Mouse (Mus musculus) intestine, embryonic 14.5 days (tissue): Measurements from ENCODE around the gene Zc3h6. TPM values are rescaled to one million over a fixed set of nuclear protein-coding genes. Genes with fewer than 3 reads are reported as not detected.

Experiments
- ATAC-seq: fragments of 200-750 bp; cut with Nextera tagmentation; replicated peaks from 2 replicates; pipeline ENCODE4 v1.8.0; 2017; ENCODE audit warnings: low read depth, moderate number of reproducible peaks, moderate TSS enrichment, moderate library complexity; ENCODE audit not compliant: low FRiP score, low TSS enrichment
- DNase-seq: peaks from one replicate; pipeline ENCODE4 v3.0.0-alpha.2; 2018; ENCODE audit warnings: low spot score
- H3K27ac ChIP-seq: fragments of 300-500 bp; sonication (generic); 2 replicates; pipeline ENCODE4 v1.5.1; 2014; ENCODE audit warnings: low read depth, mild to moderate bottlenecking, control low read depth
- H3K27me3 ChIP-seq: fragments of 300-500 bp; sonication (generic); replicated peaks from 2 replicates; pipeline ENCODE4 v1.6.1; 2014; ENCODE audit warnings: low read length, control low read depth; ENCODE audit not compliant: control insufficient read depth, insufficient read depth
- H3K36me3 ChIP-seq: fragments of 300-500 bp; sonication (generic); 2 replicates; pipeline ENCODE4 v1.6.1; 2014; ENCODE audit warnings: low read length, control low read depth; ENCODE audit not compliant: control insufficient read depth, insufficient read depth
- H3K4me1 ChIP-seq: fragments of 300-500 bp; sonication (generic); replicated peaks from 2 replicates; pipeline ENCODE4 v1.6.1; 2014; ENCODE audit warnings: low read length, control low read depth, mixed read lengths; ENCODE audit not compliant: control insufficient read depth, insufficient read depth
- H3K4me2 ChIP-seq: fragments of 300-500 bp; sonication (generic); 2 replicates; pipeline ENCODE4 v1.6.1; 2014; ENCODE audit warnings: low read length
- H3K4me3 ChIP-seq: fragments of 300-500 bp; sonication (generic); 2 replicates; pipeline ENCODE4 v1.5.1; 2014; ENCODE audit warnings: low read depth, low read length, control low read depth, mixed read lengths
- H3K9ac ChIP-seq: fragments of 300-500 bp; sonication (generic); 2 replicates; pipeline ENCODE4 v1.6.1; 2014; ENCODE audit warnings: mild to moderate bottlenecking, low read length
- H3K9me3 ChIP-seq: fragments of 300-500 bp; sonication (generic); 2 replicates; pipeline ENCODE4 v1.6.1; 2016; ENCODE audit warnings: low read length, control low read depth; ENCODE audit not compliant: control insufficient read depth
- WGBS: fragments of 180-500 bp; shearing (Covaris S2); extraction: QIAGEN DNeasy Blood & Tissue Kit; methylation state at CpG from one replicate; pipeline ENCODE4 v1.1.7; 2014; 5-methylcytosine and 5-hydroxymethylcytosine counted together
- microRNA-seq: library from miRNA; unstranded; fragments of <30 nt; microRNA quantifications from one replicate; pipeline ENCODE4, GENCODE M21; 2016
- polyA plus RNA-seq: library from polyadenylated mRNA; unstranded; fragments of >200 nt; fragmentation: Nextera tagmentation; extraction: Ambion mirVana; gene quantifications from 2 replicates; pipeline ENCODE4 v1.2.1, GENCODE M21; 2014

Gene Zc3h6
- polyA plus RNA-seq, 1 experiment from 2014 or later, result 1.7 TPM

DNA sequence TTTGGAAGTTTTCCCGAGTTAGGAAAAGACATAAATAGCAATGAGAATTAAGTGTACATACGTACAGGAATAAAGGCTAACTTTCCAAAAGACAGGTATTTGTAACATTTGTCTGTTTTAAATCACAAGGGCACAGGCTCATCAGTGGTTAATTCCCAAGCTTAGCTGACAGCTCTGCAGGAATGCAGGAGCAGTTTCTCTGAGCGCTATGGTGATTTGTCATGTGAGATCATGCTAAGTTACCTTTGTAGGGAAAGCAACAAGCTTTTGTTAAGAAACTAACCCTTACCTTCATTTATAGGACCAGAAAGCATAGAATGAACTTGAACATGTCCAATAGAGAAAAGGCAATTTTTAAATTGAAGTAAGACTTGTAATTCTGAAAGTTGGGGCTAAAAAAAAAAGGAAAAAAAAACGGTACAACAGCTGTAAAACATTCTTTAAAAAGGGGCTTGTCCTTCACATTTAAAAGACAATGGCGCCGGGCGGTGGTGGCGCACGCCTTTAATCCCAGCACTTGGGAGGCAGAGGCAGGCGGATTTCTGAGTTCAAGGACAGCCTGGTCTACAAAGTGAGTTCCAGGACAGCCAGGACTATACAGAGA lies 94.4 kb downstream of the Zc3h6 start:
- Histone ChIP-seq H3K9me3 (peaks cover 6% of the 10 kb centered on the region), H3K4me1 (no peaks in the 10 kb centered on the region; the same call in 1 of the 2 replicates), H3K9ac (no peak overlapping the region), H3K36me3 (no peaks in the 10 kb centered on the region), H3K27ac (no peak overlapping the region), H3K4me3 (no peak overlapping the region), H3K27me3 (no peaks in the 10 kb centered on the region), H3K4me2 (no peak overlapping the region)
- no peak for ATAC-seq
- DNase-seq, result no peak
- WGBS, result 61% methylated on average over 10 of the region's 10 CpGs

DNA sequence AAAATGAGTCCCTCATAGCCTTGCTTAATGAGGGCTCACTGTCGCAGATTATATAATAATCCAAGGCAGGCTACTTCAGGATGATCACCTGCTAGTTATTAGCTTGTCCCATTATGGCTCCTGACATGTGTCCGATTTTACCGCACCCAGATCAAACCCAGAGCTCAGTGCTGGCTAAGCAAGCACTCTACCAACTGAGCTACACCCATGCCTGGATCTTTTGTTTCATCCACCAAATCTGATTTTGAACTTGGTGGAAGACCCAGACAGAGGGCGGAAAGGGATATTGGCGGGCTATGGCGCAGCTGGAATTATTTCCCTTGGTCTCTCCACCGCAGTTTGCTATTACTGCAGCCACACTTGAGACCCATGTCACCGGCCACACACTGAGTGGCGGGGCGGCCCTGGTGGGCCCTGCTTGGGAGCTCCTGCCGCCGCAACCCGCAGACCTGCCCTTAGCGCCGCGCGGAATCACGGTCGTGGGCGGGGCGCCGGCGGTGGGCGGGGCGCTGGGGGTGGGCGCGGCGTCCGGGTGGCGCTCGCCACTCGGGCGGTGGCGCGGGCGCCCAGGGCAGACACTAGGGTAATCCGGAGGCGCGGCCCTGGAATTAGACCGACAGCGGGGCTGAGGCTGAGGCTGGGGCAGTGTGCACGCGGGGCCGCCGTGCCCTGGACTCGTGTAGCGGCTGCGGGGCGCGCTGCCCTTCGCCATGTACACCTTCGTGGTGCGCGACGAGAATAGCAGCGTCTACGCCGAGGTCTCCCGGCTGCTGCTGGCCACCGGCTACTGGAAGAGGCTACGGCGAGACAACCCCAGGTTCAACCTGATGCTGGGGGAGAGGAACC lies 98.5 kb downstream of the Zc3h6 start, which contains the start of gene Ttl:
TSS of gene Ttl (plus strand) at position 506 of the 846 bp plus-strand sequence.
- Histone ChIP-seq H3K27me3 (no peaks in the 10 kb centered on the region), H3K4me2 (peak within 1 kb of the TSS; percentile 79), H3K9ac (peak within 1 kb of the TSS; percentile 77), H3K4me3 (peak within 1 kb of the TSS; percentile 91), H3K9me3 (no peaks in the 10 kb centered on the region), H3K4me1 (peaks cover 11% of the 10 kb centered on the region), H3K27ac (peak within 1 kb of the TSS; percentile 71), H3K36me3 (no peaks in the 10 kb centered on the region)
- ATAC-seq (peak; percentile 94), DNase-seq (peak; percentile 87)
- 1% methylated on average over 62 of the region's 62 CpGs for WGBS

DNA sequence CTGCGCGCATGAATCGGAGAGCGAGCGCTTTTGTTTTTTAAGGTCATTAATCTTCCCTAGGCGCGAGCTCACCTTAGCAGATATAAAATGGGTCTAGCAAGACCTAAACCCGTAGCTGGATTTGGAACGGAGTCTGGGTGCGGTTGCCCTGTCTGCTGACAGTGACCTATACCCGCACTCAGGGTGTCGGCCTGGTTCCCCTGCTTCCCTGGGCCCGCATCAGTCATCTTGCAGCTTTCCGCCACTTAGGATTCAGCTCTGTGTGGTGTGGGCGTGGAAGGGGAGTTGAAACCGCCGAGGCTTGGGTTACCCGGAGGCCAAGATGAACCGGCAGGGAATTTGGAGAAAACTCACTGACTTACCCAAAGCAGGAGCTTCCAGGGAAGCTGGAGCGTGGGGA lies 99.1 kb downstream of the Zc3h6 start:
- DNase-seq, result peak; percentile 87
- peak; percentile 76 for ATAC-seq
- no peaks in the 10 kb centered on the region for H3K9me3 ChIP-seq
- H3K4me1 ChIP-seq, result peaks cover 11% of the 10 kb centered on the region
- under 1% methylated on average over 20 of the region's 20 CpGs for WGBS
- peak overlapping the region; percentile 71 for H3K27ac ChIP-seq
- peak overlapping the region; percentile 91 for H3K4me3 ChIP-seq
- H3K27me3 ChIP-seq, result no peaks in the 10 kb centered on the region
- peak overlapping the region; percentile 77 for H3K9ac ChIP-seq
- no peaks in the 10 kb centered on the region for H3K36me3 ChIP-seq
- peak overlapping the region; percentile 79 for H3K4me2 ChIP-seq

Small RNA genes lying within 50 kb of the gene (microRNA-seq; reads per million reads assigned to microRNA genes)
- not detected for gene Gm22859

Other genes starting within 250 kb of the Zc3h6 start
- 34.2 and 36.8 TPM in 2 replicates for gene Tmem87b, start 149.3 kb upstream of the Zc3h6 start, polyA plus RNA-seq
- gene Fbln7, start 104.4 kb upstream of the Zc3h6 start, polyA plus RNA-seq, result 6.4 and 7.0 TPM in 2 replicates
- 10.2 and 11.5 TPM in 2 replicates for gene Zc3h8, start 23.3 kb upstream of the Zc3h6 start, polyA plus RNA-seq
- 13.5 and 14.9 TPM in 2 replicates for gene Gm10762, start 323 bp downstream of the Zc3h6 start, polyA plus RNA-seq
- 0.09 and 0.35 TPM in 2 replicates for gene Vinac1, start 80.8 kb downstream of the Zc3h6 start, polyA plus RNA-seq
- 16.2 and 17.5 TPM in 2 replicates for gene Ttl, start 98.5 kb downstream of the Zc3h6 start, polyA plus RNA-seq
- gene Polr1b, start 133.6 kb downstream of the Zc3h6 start, polyA plus RNA-seq, result 23.2 and 31.7 TPM in 2 replicates
- 28.7 and 31.3 TPM in 2 replicates for gene Chchd5, start 162.3 kb downstream of the Zc3h6 start, polyA plus RNA-seq
- gene Slc20a1, start 231.4 kb downstream of the Zc3h6 start, polyA plus RNA-seq, result 61.1 and 67.8 TPM in 2 replicates